Mouse (Mus musculus): ENCODE results near the gene Smim1. TPM values are rescaled to one million over a fixed set of nuclear protein-coding genes. Genes with fewer than 3 reads are reported as not detected.
A peak's percentile ranks its signal among the peaks of the same experiment; 100 is the strongest.

Smim1 gene
- 51.8 and 61.1 TPM in 2 replicates for polyA plus RNA-seq (2015; fragmentation: Nextera tagmentation; extraction: Ambion mirVana)

GRCm38 (mm10) chr4:154025641-154026440 lies at the start of gene Smim1:
TSS of gene Smim1 (minus strand) at chr4:154026230.
- Histone ChIP-seq H3K4me1 (peaks cover 58% of the 10 kb centered on the region), H3K27ac (peak within 1 kb of the TSS; percentile 89), H3K4me3 (replicated peaks) (peak within 1 kb of the TSS; percentile 57), H3K27me3 (peaks cover 7% of the 10 kb centered on the region; the same call in 1 of the 2 replicates), H3K9ac (peak within 1 kb of the TSS; percentile 51), H3K9me3 (replicated peaks) (no peaks in the 10 kb centered on the region), H3K36me3 (peaks cover 15% of the 10 kb centered on the region), H3K4me2 (peak within 1 kb of the TSS; percentile 84)
- 1% methylated on average over 33 of the region's 33 CpGs for WGBS
- ATAC-seq (replicated peaks; ENCODE audit: low FRiP score), result peak; percentile 79

- Histone ChIP-seq H3K4me2 (no peak overlapping the region), H3K9ac (no peak overlapping the region), H3K36me3 (no peaks in the 10 kb centered on the region), H3K27ac (no peak overlapping the region), H3K9me3 (replicated peaks) (no peaks in the 10 kb centered on the region), H3K27me3 (peaks cover 49% of the 10 kb centered on the region), H3K4me3 (replicated peaks) (no peak overlapping the region), H3K4me1 (no peaks in the 10 kb centered on the region)
- WGBS, result 23% methylated on average over 12 of the region's 16 CpGs
- ATAC-seq (replicated peaks; ENCODE audit: low FRiP score), result no peak
These were observed 45.9 kb upstream of the Smim1 start for GRCm38 (mm10) chr4:154071941-154072340.

DNA sequence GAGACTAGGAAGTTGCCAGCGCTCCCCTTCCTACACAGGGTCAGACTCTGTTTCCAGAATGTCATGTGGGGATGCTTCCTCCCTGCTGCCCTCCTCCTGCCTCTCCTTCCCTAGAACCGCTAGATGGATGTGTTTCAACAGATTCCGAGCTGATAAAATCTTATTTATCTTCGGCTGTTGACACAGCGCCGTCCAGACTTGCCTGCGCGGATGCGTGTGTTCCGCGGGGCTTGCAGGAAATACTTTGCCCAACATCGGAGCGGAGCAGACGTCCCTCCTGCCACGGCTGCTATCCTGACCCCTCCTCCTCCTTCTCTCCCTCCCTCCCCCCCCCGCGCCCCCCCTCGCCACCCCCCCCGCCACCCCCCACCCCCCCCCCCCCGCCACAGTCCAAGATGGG lies 45.5 kb upstream of the Smim1 start:
- H3K27ac ChIP-seq, result no peak overlapping the region
- H3K9ac ChIP-seq, result no peak overlapping the region
- H3K27me3 ChIP-seq, result peaks cover 47% of the 10 kb centered on the region
- no peaks in the 10 kb centered on the region for H3K36me3 ChIP-seq
- H3K4me2 ChIP-seq, result no peak overlapping the region
- WGBS, result 1% methylated on average over 15 of the region's 20 CpGs
- no peak for ATAC-seq (replicated peaks; ENCODE audit: low FRiP score)
- no peaks in the 10 kb centered on the region for H3K4me1 ChIP-seq
- no peaks in the 10 kb centered on the region for H3K9me3 ChIP-seq (replicated peaks)
- H3K4me3 ChIP-seq (replicated peaks), result no peak overlapping the region

- Histone ChIP-seq H3K4me2 (no peak overlapping the region), H3K4me1 (no peaks in the 10 kb centered on the region), H3K36me3 (no peaks in the 10 kb centered on the region), H3K27me3 (peaks cover 47% of the 10 kb centered on the region), H3K27ac (no peak overlapping the region), H3K9me3 (replicated peaks) (no peaks in the 10 kb centered on the region), H3K9ac (no peak overlapping the region), H3K4me3 (replicated peaks) (no peak overlapping the region)
- ATAC-seq (replicated peaks; ENCODE audit: low FRiP score), result no peak
- under 1% methylated on average over 5 of the region's 5 CpGs for WGBS
These were observed 44.9 kb upstream of the Smim1 start for GRCm38 (mm10) chr4:154070896-154071295.

DNA sequence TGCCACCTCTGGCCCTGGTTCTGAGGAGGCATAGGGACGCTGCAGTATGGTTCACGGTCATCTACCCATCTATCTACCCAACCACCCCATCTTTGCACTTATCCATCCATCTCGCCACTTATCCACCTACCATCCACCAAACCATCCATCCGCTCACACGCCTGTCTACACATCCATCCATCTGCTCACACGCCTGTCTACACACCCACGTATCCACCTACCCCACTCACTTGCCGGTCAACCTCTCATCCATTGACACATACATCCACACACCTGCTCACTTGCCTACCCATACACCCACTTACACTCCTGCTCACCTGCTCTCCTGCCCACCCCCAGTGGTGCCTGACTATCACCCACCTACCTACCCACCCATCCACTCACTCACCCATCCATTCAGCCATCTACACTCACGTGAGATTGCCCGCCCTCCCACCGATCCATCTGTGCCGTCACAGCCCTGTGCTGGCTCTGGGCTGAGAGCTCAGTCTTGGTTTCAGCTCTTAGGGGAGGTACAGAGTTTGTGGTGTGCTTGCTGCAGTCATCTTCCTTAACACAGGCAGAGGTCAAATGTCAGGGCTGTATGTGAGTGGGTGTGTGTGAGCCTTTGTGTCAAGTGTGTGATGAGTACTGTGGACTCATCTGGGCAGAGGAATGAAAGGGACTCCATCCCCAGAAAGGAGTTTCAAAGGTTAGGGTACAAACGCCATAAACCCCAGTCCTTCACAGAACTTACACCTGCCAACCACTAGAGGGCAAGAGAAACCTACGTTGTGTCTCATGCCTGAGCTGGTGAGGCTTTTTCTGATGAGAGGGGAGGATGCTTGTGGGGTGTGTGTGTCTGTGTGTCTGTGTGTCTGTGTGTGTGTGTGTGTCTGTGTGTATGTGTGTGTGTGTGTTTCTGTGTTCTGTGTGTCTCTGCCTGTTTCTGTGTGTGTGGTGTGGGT lies 39.1 kb upstream of the Smim1 start:
- no peak overlapping the region for H3K9ac ChIP-seq
- no peaks in the 10 kb centered on the region for H3K9me3 ChIP-seq (replicated peaks)
- no peak overlapping the region for H3K4me3 ChIP-seq (replicated peaks)
- no peaks in the 10 kb centered on the region for H3K4me1 ChIP-seq
- peaks cover 16% of the 10 kb centered on the region for H3K27me3 ChIP-seq
- H3K27ac ChIP-seq, result no peak overlapping the region
- no peak for ATAC-seq (replicated peaks; ENCODE audit: low FRiP score)
- H3K36me3 ChIP-seq, result no peaks in the 10 kb centered on the region
- 60% methylated on average over 14 of the region's 14 CpGs for WGBS
- H3K4me2 ChIP-seq, result no peak overlapping the region

DNA sequence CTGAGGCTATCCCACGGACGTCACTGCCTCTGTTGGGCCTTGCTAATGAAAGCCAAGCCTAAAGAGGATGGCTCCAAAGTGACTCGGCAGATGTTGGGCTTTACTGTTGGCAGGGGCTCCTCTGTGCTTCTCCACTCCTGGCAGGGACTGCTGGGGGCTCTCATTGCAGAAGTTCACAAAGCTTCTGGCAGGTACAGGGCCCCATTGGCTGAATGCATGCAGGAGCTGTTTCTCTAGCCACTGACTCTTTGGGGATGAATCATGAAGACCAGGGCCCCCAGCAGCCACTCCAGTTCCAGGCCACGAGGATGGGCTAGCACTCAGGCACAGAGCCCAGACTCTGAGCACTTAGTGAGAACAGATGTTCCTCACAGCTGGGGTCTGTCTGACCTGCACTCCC lies 31.7 kb upstream of the Smim1 start:
- H3K9me3 ChIP-seq (replicated peaks), result no peaks in the 10 kb centered on the region

DNA sequence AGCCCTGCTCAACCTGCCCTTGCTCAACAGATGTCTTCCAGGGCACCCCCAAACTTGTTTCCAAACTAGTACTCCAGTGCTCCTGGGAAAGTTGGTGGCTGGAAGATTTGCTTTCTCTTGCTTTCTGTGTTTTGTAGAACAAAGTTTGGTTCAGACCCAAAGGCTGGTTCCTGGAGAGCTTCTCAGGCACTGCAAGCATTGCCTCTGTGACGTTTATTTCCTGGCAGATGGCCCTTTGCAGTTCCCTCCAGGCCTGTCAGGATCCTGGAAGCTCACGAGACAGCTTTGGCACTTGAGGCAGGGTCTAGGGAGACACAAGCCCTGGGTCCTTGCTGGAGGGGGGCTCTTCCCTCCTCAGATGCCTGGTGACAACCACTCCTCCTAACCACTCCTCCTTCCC lies 30.6 kb upstream of the Smim1 start:
- Histone ChIP-seq H3K36me3 (no peaks in the 10 kb centered on the region), H3K4me3 (replicated peaks) (no peak overlapping the region), H3K27ac (no peak overlapping the region), H3K9ac (no peak overlapping the region), H3K9me3 (replicated peaks) (no peaks in the 10 kb centered on the region), H3K27me3 (no peaks in the 10 kb centered on the region), H3K4me2 (no peak overlapping the region), H3K4me1 (no peaks in the 10 kb centered on the region)
- WGBS, result 35% methylated on average over 2 of the region's 2 CpGs
- ATAC-seq (replicated peaks; ENCODE audit: low FRiP score), result no peak

More for the DNA sequence above, 31.7 kb upstream of the Smim1 start:
- Histone ChIP-seq H3K27me3 (no peaks in the 10 kb centered on the region), H3K27ac (no peak overlapping the region), H3K4me1 (no peaks in the 10 kb centered on the region), H3K4me3 (replicated peaks) (no peak overlapping the region), H3K36me3 (no peaks in the 10 kb centered on the region), H3K4me2 (no peak overlapping the region), H3K9ac (no peak overlapping the region)
- WGBS, result 65% methylated on average over 4 of the region's 4 CpGs
- ATAC-seq (replicated peaks; ENCODE audit: low FRiP score), result no peak

DNA sequence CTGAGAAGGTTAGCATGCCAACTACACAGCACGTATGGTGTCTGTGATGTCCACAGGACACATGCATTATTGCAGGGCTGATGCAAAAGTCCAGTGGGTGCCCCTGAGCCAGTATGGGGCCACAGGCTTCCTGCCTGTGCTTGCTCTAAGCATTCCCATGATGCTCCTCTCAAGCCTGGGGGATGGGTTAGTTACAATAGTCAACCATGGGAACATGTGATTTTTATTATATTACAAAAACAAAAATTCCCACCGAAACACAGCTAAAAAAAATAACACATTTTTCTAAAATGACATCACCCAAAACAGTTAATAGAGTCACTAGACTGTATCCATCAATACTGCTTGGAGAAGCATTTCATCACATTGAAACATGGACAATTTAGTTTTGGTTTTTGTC lies 30.0 kb upstream of the Smim1 start:
- H3K27me3 ChIP-seq, result no peaks in the 10 kb centered on the region
- H3K9me3 ChIP-seq (replicated peaks), result no peaks in the 10 kb centered on the region
- H3K27ac ChIP-seq, result no peak overlapping the region
- no peak overlapping the region for H3K4me3 ChIP-seq (replicated peaks)
- H3K36me3 ChIP-seq, result no peaks in the 10 kb centered on the region
- ATAC-seq (replicated peaks; ENCODE audit: low FRiP score), result no peak
- H3K9ac ChIP-seq, result no peak overlapping the region
- H3K4me2 ChIP-seq, result no peak overlapping the region
- WGBS, result 69% methylated on average over 2 of the region's 2 CpGs
- H3K4me1 ChIP-seq, result no peaks in the 10 kb centered on the region

DNA sequence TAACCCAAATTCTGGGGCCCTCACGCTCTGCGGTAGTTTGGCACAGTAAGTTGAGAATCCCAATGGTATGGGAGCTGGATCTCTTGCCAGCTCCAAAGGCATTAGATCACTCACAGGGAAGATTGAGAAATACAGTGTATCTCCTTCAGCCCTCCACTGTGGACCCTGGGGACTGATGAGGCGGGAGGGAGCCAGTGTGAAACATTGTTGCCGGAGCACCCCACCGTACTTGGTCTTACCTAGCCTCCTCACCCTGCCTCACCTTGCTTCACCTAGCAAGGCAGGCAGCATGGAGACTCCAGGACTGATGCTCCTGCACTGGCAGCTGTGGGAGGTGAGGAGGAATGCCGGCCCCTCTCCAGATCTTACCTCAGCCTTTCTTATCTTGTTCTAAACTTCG lies 29.5 kb upstream of the Smim1 start:
- no peak overlapping the region for H3K4me2 ChIP-seq
- no peaks in the 10 kb centered on the region for H3K27me3 ChIP-seq
- no peak for ATAC-seq (replicated peaks; ENCODE audit: low FRiP score)
- no peaks in the 10 kb centered on the region for H3K4me1 ChIP-seq
- no peaks in the 10 kb centered on the region for H3K36me3 ChIP-seq
- no peak overlapping the region for H3K4me3 ChIP-seq (replicated peaks)
- no peak overlapping the region for H3K27ac ChIP-seq
- 85% methylated on average over 7 of the region's 7 CpGs for WGBS
- H3K9me3 ChIP-seq (replicated peaks), result no peaks in the 10 kb centered on the region
- no peak overlapping the region for H3K9ac ChIP-seq

DNA sequence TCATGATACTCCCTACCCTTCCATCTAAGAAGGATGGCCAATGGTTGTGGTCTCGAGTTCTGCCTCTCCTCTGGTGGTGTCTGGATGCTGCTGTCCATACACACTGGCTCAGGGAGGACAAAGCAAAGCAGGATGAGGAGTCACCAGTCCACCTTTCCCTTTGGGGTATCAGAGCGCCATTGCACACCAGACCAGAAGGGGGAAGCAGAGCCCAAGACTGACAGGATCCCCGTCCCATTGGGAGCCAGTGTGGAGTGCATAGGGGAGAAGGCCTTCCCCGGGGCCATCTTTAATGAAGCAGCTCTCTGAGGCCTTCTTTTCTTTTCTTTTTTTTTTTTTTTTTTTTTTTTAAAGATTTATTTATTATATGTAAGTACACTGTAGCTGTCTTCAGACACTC lies 27.0 kb upstream of the Smim1 start:
- 59% methylated on average over 4 of the region's 4 CpGs for WGBS
- Histone ChIP-seq H3K27me3 (no peaks in the 10 kb centered on the region), H3K4me1 (no peaks in the 10 kb centered on the region), H3K4me3 (replicated peaks) (no peak overlapping the region), H3K9me3 (replicated peaks) (no peaks in the 10 kb centered on the region), H3K36me3 (no peaks in the 10 kb centered on the region), H3K4me2 (no peak overlapping the region), H3K9ac (no peak overlapping the region), H3K27ac (no peak overlapping the region)
- no peak for ATAC-seq (replicated peaks; ENCODE audit: low FRiP score)

- H3K9me3 ChIP-seq (replicated peaks), result no peaks in the 10 kb centered on the region
- no peak overlapping the region for H3K9ac ChIP-seq
- no peak for ATAC-seq (replicated peaks; ENCODE audit: low FRiP score)
- H3K4me2 ChIP-seq, result no peak overlapping the region
- no peaks in the 10 kb centered on the region for H3K36me3 ChIP-seq
- WGBS, result 89% methylated on average over 3 of the region's 3 CpGs
- H3K4me3 ChIP-seq (replicated peaks), result no peak overlapping the region
- H3K27ac ChIP-seq, result no peak overlapping the region
- no peaks in the 10 kb centered on the region for H3K4me1 ChIP-seq
- no peaks in the 10 kb centered on the region for H3K27me3 ChIP-seq
These were observed 25.4 kb upstream of the Smim1 start for GRCm38 (mm10) chr4:154051401-154051800.

DNA sequence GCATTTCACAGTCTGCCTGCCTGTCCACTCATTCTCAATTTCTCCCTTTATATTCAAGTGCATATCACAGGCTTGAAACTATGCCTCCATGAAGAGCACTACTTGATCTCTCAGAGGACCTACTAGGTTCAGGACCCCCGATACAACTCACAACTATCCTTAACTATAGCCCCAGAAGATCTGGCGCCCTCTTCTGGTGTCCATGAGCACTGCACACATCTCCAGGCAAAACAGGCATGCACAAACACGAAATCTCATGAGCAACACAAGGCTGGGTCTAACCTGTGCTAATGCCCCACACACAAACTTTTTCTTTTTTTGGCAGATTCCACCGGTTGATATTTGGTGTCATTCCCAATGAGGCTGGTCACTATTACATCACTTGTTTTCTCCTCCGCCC lies 19.8 kb upstream of the Smim1 start:
- H3K4me2 ChIP-seq, result no peak overlapping the region
- no peaks in the 10 kb centered on the region for H3K9me3 ChIP-seq (replicated peaks)
- 67% methylated on average over 5 of the region's 5 CpGs for WGBS
- no peak overlapping the region for H3K27ac ChIP-seq
- H3K4me1 ChIP-seq, result no peaks in the 10 kb centered on the region
- no peak for ATAC-seq (replicated peaks; ENCODE audit: low FRiP score)
- H3K4me3 ChIP-seq (replicated peaks), result no peak overlapping the region
- peaks cover 3% of the 10 kb centered on the region; the same call in 1 of the 2 replicates for H3K27me3 ChIP-seq
- H3K36me3 ChIP-seq, result no peaks in the 10 kb centered on the region
- H3K9ac ChIP-seq, result no peak overlapping the region
